Mouse (Mus musculus) spleen, adult 2 months (tissue): ENCODE data around the gene Slc13a4.

Experiments used
- CTCF ChIP-seq: fragments of 200-500 bp; IDR thresholded peaks from 2 replicates; pipeline ENCODE4 v1.5.1; 2011; ENCODE audit warnings: mild to moderate bottlenecking, inconsistent platforms; ENCODE audit not compliant: insufficient read depth, insufficient read length, insufficient replicate concordance; ENCODE audit errors: extremely low read depth
- POLR2A ChIP-seq: fragments of 200-500 bp; IDR thresholded peaks from 2 replicates; pipeline ENCODE4 v1.6.1; 2011; ENCODE audit warnings: low read depth, low read length, inconsistent platforms

DNA sequence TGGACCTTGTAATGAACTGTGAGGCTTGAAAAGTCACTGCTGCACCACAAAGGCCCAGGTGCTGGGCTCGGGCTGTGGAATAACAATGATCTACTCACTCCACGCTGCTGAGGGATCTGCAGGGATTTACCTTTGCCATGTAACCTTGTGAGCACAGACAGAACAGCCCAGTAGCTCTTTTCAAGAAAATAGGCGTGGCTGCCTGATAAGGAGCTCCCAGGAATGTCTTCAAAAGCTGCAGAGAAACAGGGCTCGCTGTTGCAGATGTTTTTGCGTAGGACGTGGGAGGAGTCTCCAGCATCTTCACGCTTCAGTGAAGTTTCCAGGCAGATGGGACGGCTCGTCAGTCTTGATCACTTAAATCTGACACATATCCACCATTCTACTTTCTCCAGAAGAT lies 63.9 kb downstream of the Slc13a4 start:
- TF ChIP-seq CTCF, result no peak
- TF ChIP-seq POLR2A, result no peak
